Mouse (Mus musculus) embryo, embryonic 11 days (tissue): ENCODE data around the gene Fbxw4.

Experiments
- DNase-seq: peaks from one replicate; pipeline ENCODE4 v3.0.0-alpha.2; 2015

Gene Fbxw4

DNA sequence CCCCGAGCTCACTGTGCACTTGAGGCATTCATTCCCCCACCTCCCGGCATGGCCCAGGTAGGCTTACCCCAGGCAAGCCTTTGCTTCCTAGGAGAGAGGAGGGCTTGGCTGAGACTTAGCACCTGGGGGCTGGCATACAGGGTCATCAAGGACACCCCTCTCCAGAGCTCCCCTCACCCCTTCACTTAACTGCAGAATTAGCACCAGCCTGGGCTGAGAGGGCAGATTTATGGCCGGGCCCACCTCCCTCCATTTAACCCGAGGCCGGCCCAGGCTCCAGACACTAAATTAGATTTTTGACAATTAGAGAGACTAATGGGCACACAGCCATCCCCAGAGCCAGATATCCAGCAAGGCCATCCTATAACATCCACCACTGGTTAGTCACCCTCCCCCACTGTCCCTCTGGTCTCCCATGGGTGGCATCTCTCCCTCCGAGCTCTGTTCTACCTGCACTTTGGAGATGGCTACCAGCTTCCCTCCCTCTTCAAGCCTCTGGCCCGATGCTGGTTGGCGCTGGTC lies 124.8 kb downstream of the Fbxw4 start:
- DNase-seq, result no peak

DNA sequence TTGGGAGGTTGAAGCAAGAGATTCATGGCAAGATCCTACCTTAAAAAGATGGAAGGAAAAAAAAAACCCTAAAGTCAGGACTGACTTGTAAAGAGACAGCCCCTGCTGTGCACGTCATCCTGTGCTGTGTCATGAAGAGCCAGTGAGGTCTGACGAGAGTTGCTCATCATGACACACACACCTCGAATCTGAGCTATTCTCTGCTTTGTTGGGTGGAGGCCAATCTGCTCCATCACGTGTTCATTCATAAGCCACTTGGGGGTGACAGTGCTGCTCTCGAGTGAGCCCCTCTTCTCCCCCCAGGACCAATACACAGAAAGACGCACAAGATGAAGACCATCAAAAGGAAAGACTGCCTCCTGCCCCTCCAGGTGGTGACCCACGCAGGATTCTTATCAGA lies 126.5 kb downstream of the Fbxw4 start:
- DNase-seq, result no peak

DNA sequence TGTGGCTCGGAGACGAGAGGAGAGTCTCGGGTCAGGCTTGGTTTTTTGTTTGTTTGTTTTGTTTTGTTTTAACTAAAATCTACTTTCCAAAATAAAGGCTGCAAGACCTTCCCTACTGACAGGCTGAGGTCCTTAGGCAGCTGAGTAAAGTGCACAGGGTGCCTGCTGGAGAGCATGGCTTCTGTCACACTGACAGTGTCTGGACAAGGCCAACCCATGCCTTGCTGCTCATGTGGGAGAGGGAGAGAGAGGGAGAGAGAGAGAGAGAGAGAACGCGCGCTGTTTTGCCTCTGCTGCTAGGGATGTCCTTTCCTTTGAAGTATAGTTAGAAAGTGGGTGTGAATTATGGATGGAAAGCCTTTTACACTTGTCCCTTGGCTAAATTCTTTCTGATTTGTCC lies 128.6 kb downstream of the Fbxw4 start:
- DNase-seq, result no peak

DNA sequence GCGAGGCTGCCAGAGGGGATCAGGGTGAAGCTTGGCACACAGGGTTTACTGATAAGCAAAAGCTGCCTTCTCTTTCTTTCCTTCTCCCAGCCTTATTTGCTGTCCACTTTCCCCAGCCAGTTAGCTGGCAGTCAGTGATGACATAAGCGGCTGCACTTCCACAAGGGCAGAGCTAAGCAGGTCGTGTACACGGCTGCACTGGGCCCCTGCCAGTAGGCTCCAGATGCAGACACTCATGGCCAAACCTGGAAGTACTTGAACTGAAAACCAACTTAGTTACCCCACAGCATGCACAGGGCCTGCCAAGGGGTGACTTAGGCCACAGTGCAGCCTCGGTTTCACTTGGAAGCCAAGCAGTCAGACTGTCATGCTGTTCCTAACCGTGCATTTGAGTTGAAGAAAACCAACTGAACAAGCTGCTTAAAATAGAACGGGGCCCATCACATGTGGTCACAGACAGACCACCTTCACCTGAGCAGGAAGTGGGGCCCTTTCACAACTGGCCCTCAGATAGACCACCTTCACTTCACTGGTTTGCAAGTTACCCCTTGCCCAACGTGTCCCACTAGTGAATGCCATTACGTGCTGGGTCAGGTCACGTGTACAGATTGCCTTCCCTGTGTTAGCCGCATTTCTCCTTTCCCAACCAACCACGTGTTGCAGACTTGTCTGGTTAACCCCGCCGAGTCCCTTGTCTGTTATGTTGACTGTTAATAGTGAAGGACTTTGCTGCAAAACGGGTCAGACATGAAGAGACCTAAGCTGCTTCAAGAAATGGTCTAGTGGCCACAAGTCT lies 129.7 kb downstream of the Fbxw4 start:
- DNase-seq, result no peak

DNA sequence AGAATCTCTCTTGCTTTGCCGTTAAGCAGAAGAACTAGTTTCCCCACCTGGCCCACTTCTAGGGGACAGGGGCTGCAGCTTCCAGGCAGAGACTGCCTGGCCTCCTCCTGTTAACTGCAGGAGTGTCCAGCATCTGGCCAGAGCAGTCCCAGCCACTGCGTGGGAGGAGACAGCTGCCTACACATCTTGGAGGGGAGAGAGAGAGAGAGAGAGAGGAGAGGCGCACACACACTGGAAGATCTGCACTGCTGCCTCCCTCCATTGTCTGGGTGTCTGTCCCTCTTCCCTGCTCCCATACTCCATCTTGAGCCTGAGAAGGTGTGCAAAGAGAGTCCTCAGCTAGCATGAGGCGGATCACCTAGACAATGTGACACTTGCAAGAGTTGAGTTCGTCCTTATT lies 130.8 kb downstream of the Fbxw4 start:
- DNase-seq, result no peak
